In genomic region chr10:30629513-30629912, GRCm38 (mm10) we compare ENCODE assay signal across 7 mouse cellular contexts. TPM values are rescaled to one million over a fixed set of nuclear protein-coding genes. Genes with fewer than 3 reads are reported as not detected.
DNase-seq lines count a peak whose midpoint lies in the region; ATAC-seq lines count a peak whose summit lies in the region.

Gene Hint3, minus strand, starts transcription at chr10:30629632.

- H3K9ac ChIP-seq in forebrain, embryonic 14.5 days (ENCODE audit: low read length) = no peak within 1 kb of the TSS
- H3K9ac ChIP-seq in hindbrain, embryonic 12.5 days = no peak within 1 kb of the TSS
- H3K9ac ChIP-seq in liver, embryonic 16.5 days (ENCODE audit: low read depth, low read length) = no peak within 1 kb of the TSS

- no peak for DNase-seq in urinary bladder, adult 2 months (ENCODE audit: low spot score)
- no peak for DNase-seq in urinary bladder, postnatal 36 days (ENCODE audit: low spot score in 2 of 2)
- DNase-seq in forebrain, embryonic 14.5 days (ENCODE audit: low spot score) = no peak
- no peak for DNase-seq in urinary bladder, postnatal 10 days (ENCODE audit: low spot score)
- no peak for DNase-seq in c-Kit-positive CD71-positive TER-119-positive erythroid progenitor cells, embryonic 14.5 days (ENCODE audit: low spot score)

- no peak within 1 kb of the TSS for H3K27ac ChIP-seq in forebrain, embryonic 14.5 days (ENCODE audit: low read depth, low read length)
- no peak within 1 kb of the TSS for H3K27ac ChIP-seq in hindbrain, embryonic 12.5 days
- H3K27ac ChIP-seq in liver, embryonic 16.5 days (ENCODE audit: low read length) = no peak within 1 kb of the TSS

- H3K4me2 ChIP-seq in forebrain, embryonic 14.5 days (ENCODE audit: low read length) = no peak within 1 kb of the TSS
- no peak within 1 kb of the TSS for H3K4me2 ChIP-seq in hindbrain, embryonic 12.5 days (replicated peaks)
- no peak within 1 kb of the TSS for H3K4me2 ChIP-seq in liver, embryonic 16.5 days (ENCODE audit: low read depth, low read length)

- H3K36me3 ChIP-seq in forebrain, embryonic 14.5 days (ENCODE audit: control insufficient read depth, insufficient read depth, low read length) = no peaks in the 10 kb centered on the region
- no peaks in the 10 kb centered on the region for H3K36me3 ChIP-seq in hindbrain, embryonic 12.5 days
- H3K36me3 ChIP-seq in liver, embryonic 16.5 days (ENCODE audit: control insufficient read depth, insufficient read depth) = no peaks in the 10 kb centered on the region

- H3K9me3 ChIP-seq in forebrain, embryonic 14.5 days (replicated peaks; ENCODE audit: control insufficient read depth, low read length) = no peaks in the 10 kb centered on the region
- H3K9me3 ChIP-seq in hindbrain, embryonic 12.5 days (replicated peaks) = no peaks in the 10 kb centered on the region
- H3K9me3 ChIP-seq in liver, embryonic 16.5 days (replicated peaks; ENCODE audit: control insufficient read depth, low read length) = no peaks in the 10 kb centered on the region

- no peaks in the 10 kb centered on the region for H3K27me3 ChIP-seq in forebrain, embryonic 14.5 days (replicated peaks; ENCODE audit: control insufficient read depth, insufficient read depth, low read length)
- no peaks in the 10 kb centered on the region for H3K27me3 ChIP-seq in hindbrain, embryonic 12.5 days
- no peaks in the 10 kb centered on the region for H3K27me3 ChIP-seq in liver, embryonic 16.5 days (ENCODE audit: control insufficient read depth, insufficient read depth, low read depth, low read length)

- H3K4me1 ChIP-seq in forebrain, embryonic 14.5 days (ENCODE audit: control insufficient read depth, insufficient read depth, low read length) = no peaks in the 10 kb centered on the region
- no peaks in the 10 kb centered on the region for H3K4me1 ChIP-seq in hindbrain, embryonic 12.5 days
- peaks cover 13% of the 10 kb centered on the region for H3K4me1 ChIP-seq in liver, embryonic 16.5 days (ENCODE audit: control insufficient read depth, low read depth, low read length)

- H3K4me3 ChIP-seq in forebrain, embryonic 14.5 days (ENCODE audit: low read depth, low read length) = no peak within 1 kb of the TSS
- H3K4me3 ChIP-seq in hindbrain, embryonic 12.5 days = no peak within 1 kb of the TSS
- H3K4me3 ChIP-seq in liver, embryonic 16.5 days (ENCODE audit: low read depth, low read length) = no peak within 1 kb of the TSS

- 90% methylated on average over 3 of the region's 3 CpGs for WGBS in forebrain, embryonic 14.5 days
- WGBS in hindbrain, embryonic 12.5 days = 86% methylated on average over 3 of the region's 3 CpGs
- WGBS in liver, embryonic 16.5 days (ENCODE audit: insufficient replicate concordance) = 61% methylated on average over 3 of the region's 3 CpGs

- ATAC-seq in forebrain, embryonic 14.5 days = no peak
- ATAC-seq in hindbrain, embryonic 12.5 days (ENCODE audit: low FRiP score) = no peak
- peak; percentile 65 for ATAC-seq in liver, embryonic 16.5 days (ENCODE audit: low read depth)

RNA-seq across cellular contexts. Expression of gene Hint3, which starts in this region (rescaled TPM):
- polyA plus RNA-seq in urinary bladder, adult 2 months (2012; rRNA removed) = 26.0 and 29.4 TPM in 2 replicates
- 17.9 and 19.1 TPM in 2 replicates for polyA plus RNA-seq in forebrain, embryonic 14.5 days (2014; fragmentation: Nextera tagmentation; extraction: Ambion mirVana)
- polyA plus RNA-seq in hindbrain, embryonic 12.5 days (2016; fragmentation: Nextera tagmentation; extraction: Ambion mirVana) = 22.6 and 23.1 TPM in 2 replicates
- polyA plus RNA-seq in liver, embryonic 16.5 days (2015; fragmentation: Nextera tagmentation; extraction: Ambion mirVana) = 17.0 and 17.1 TPM in 2 replicates
